Mouse (Mus musculus) inflammation-experienced regulatory T-cells, adult 6 months (primary cell): Measurements from ENCODE around the gene Ubac2. TPM values are rescaled to one million over a fixed set of nuclear protein-coding genes. Genes with fewer than 3 reads are reported as not detected.
"Not testable (repeated sequence)": the region's sequence is repeated elsewhere in the genome, so short reads cannot be mapped to it uniquely, and the experiment has no call there.

Source experiments
- ATAC-seq: one replicate; pipeline ENCODE4 v1.8.0; 2017
- polyA plus RNA-seq, 3 experiments: library from polyadenylated mRNA; unstranded; fragments of 100-300 nt; shearing (Covaris generic); gene quantifications; one replicate each; pipeline ENCODE4 v1.2.1; 2017

Gene Ubac2
- polyA plus RNA-seq, 3 experiments from 2014 or later = 47.9 to 88.3 (median 78.9) TPM

- ATAC-seq = peak; percentile 7
Measured at GRCm38 (mm10) chr14:122056871-122057270, 178.5 kb downstream of the Ubac2 start.

GRCm38 (mm10) chr14:122057941-122058346, 179.5 kb downstream of the Ubac2 start:
- peak; percentile 34 for ATAC-seq

- peak; percentile 64 for ATAC-seq
Measured at GRCm38 (mm10) chr14:122060642-122061041, 182.2 kb downstream of the Ubac2 start.

- ATAC-seq = no peak
Measured at GRCm38 (mm10) chr14:122061376-122061775, 183.0 kb downstream of the Ubac2 start.

GRCm38 (mm10) chr14:122062411-122063090, 184.1 kb downstream of the Ubac2 start:
- ATAC-seq = no peak

- peak; percentile 39 for ATAC-seq
Measured at GRCm38 (mm10) chr14:122063599-122063998, 185.2 kb downstream of the Ubac2 start.

- peak; percentile 34 for ATAC-seq
Measured at GRCm38 (mm10) chr14:122064519-122064918, 186.1 kb downstream of the Ubac2 start.

- ATAC-seq = peak; percentile 74
Measured at GRCm38 (mm10) chr14:122066243-122066642, 187.8 kb downstream of the Ubac2 start.

GRCm38 (mm10) chr14:122068036-122068435, 189.6 kb downstream of the Ubac2 start:
- ATAC-seq = not testable (repeated sequence)

- ATAC-seq = no peak
Measured at GRCm38 (mm10) chr14:122068801-122069695, 190.6 kb downstream of the Ubac2 start.

- ATAC-seq = no peak
Measured at GRCm38 (mm10) chr14:122069948-122070347, 191.5 kb downstream of the Ubac2 start.

Other genes with a start within 250 kb of the Ubac2 start
- 1 to 10 TPM; 1.7 to 7.9 (median 3.9) TPM for gene Dock9, start 80.8 kb upstream of the Ubac2 start, polyA plus RNA-seq
- gene Gpr18, start 37.2 kb downstream of the Ubac2 start, polyA plus RNA-seq = 10 to 100 TPM; 51.6 to 79.6 (median 77.9) TPM
- 100 to 1,000 TPM; 108 to 142 (median 140) TPM for gene Gpr183, start 86.6 kb downstream of the Ubac2 start, polyA plus RNA-seq
- gene Timm8a2, start 156.1 kb downstream of the Ubac2 start, polyA plus RNA-seq = not detected
- gene Tm9sf2, start 228.4 kb downstream of the Ubac2 start, polyA plus RNA-seq = 10 to 100 TPM; 59.0 to 98.1 (median 74.1) TPM